ENCODE assay signal across 16 mouse cellular contexts in genomic region chr15:103268903-103269302, GRCm38 (mm10). TPM values are rescaled to one million over a fixed set of nuclear protein-coding genes. Genes with fewer than 3 reads are reported as not detected.
"Had no signal": no experiment of that assay in that cellular context is flagged by ENCODE, and none has a peak within 500 bp of the region (broad histone marks: within the 10 kb centered on the region; RNA-seq: fewer than 3 reads in every experiment).

No protein-coding gene starts in this region.

- H3K9me3 ChIP-seq: midbrain, embryonic 10.5 days; neural tube, embryonic 15.5 days had no signal

- H3K4me3 ChIP-seq: layer of hippocampus, adult 2 months; midbrain, embryonic 10.5 days; myocyte; neural tube, embryonic 15.5 days had no signal

- H3K27ac ChIP-seq: layer of hippocampus, adult 2 months; midbrain, embryonic 10.5 days; neural tube, embryonic 15.5 days; stomach, postnatal 0 days had no signal

- H3K36me3 ChIP-seq: midbrain, embryonic 10.5 days; neural tube, embryonic 15.5 days had no signal

- DNase-seq: kidney, adult 11 months; kidney, adult 9 months; kidney, postnatal 10 days; kidney, postnatal 4 days; lung, adult 18-20 months; midbrain, embryonic 14.5 days; right cerebral cortex, adult 18-20 months; right cerebral cortex, postnatal 25 days; thymus, postnatal 14 days had no signal

- H3K9ac ChIP-seq: neural tube, embryonic 15.5 days had no signal

- H3K4me2 ChIP-seq: neural tube, embryonic 15.5 days had no signal

- H3K27me3 ChIP-seq: neural tube, embryonic 15.5 days had no signal

RNA-seq across cellular contexts. Expression of gene Nfe2, which starts 10.7 kb away (rescaled TPM):
- total RNA-seq: layer of hippocampus, adult 2 months; left cerebral cortex, postnatal 36 days had no signal

RNA-seq across cellular contexts. Expression of gene Gpr84, which starts 41.5 kb away (rescaled TPM):
- polyA plus RNA-seq: urinary bladder, adult 2 months had no signal
